Mouse (Mus musculus) kidney, embryonic 14.5 days (tissue): Measurements from ENCODE around the gene Rgr. TPM values are rescaled to one million over a fixed set of nuclear protein-coding genes. Genes with fewer than 3 reads are reported as not detected.

Source experiments
- ATAC-seq: fragments of 200-750 bp; cut with Nextera tagmentation; 2 replicates; pipeline ENCODE4 v1.8.0; 2017; ENCODE audit warnings: moderate number of reproducible peaks, mild to moderate bottlenecking, moderate TSS enrichment, moderate library complexity; ENCODE audit not compliant: low FRiP score, low TSS enrichment
- H3K27ac ChIP-seq: fragments of 300-500 bp; sonication (generic); 2 replicates; pipeline ENCODE4 v1.5.1; 2014; ENCODE audit warnings: low read depth, mild to moderate bottlenecking, low read length, moderate library complexity, mixed read lengths
- H3K27me3 ChIP-seq: fragments of 300-500 bp; sonication (generic); 2 replicates; pipeline ENCODE4 v1.6.1; 2014; ENCODE audit warnings: mild to moderate bottlenecking, low read length; ENCODE audit not compliant: control insufficient read depth, insufficient read depth
- H3K36me3 ChIP-seq: fragments of 300-500 bp; sonication (generic); 2 replicates; pipeline ENCODE4 v1.6.1; 2014; ENCODE audit warnings: low read length, mixed read lengths; ENCODE audit not compliant: control insufficient read depth, insufficient read depth
- H3K4me1 ChIP-seq: fragments of 300-500 bp; sonication (generic); 2 replicates; pipeline ENCODE4 v1.6.1; 2014; ENCODE audit warnings: low read length, mixed read lengths; ENCODE audit not compliant: control insufficient read depth, insufficient read depth
- H3K4me2 ChIP-seq: fragments of 300-500 bp; sonication (generic); replicated peaks from 2 replicates; pipeline ENCODE4 v1.6.1; 2014; ENCODE audit warnings: low read depth, mild to moderate bottlenecking, low read length
- H3K4me3 ChIP-seq: fragments of 300-500 bp; sonication (generic); 2 replicates; pipeline ENCODE4 v1.5.1; 2014; ENCODE audit warnings: mild to moderate bottlenecking, low read length
- H3K9ac ChIP-seq: fragments of 300-500 bp; sonication (generic); 2 replicates; pipeline ENCODE4 v1.6.1; 2014; ENCODE audit warnings: low read depth, mild to moderate bottlenecking, low read length, moderate library complexity
- H3K9me3 ChIP-seq: fragments of 300-500 bp; sonication (generic); 2 replicates; pipeline ENCODE4 v1.6.1; 2016; ENCODE audit warnings: low read length; ENCODE audit not compliant: control insufficient read depth
- WGBS: fragments of 180-500 bp; shearing (Covaris S2); extraction: QIAGEN DNeasy Blood & Tissue Kit; methylation state at CpG from one replicate; pipeline ENCODE4 v1.1.7; 2014; 5-methylcytosine and 5-hydroxymethylcytosine counted together
- polyA plus RNA-seq: library from polyadenylated mRNA; unstranded; fragments of >200 nt; fragmentation: Nextera tagmentation; extraction: Ambion mirVana; gene quantifications from 2 replicates; pipeline ENCODE4 v1.2.1, GENCODE M21; 2014

The Rgr gene
- polyA plus RNA-seq, 1 experiment from 2014 or later: not detected

- H3K4me1 ChIP-seq: no peaks in the 10 kb centered on the region
- H3K9ac ChIP-seq: no peak overlapping the region
- no peaks in the 10 kb centered on the region for H3K9me3 ChIP-seq
- H3K36me3 ChIP-seq: no peaks in the 10 kb centered on the region
- ATAC-seq: no peak
- H3K27me3 ChIP-seq: no peaks in the 10 kb centered on the region
- no peak overlapping the region for H3K4me3 ChIP-seq
- WGBS: 72% methylated on average over 2 of the region's 2 CpGs
- H3K4me2 ChIP-seq: no peak overlapping the region
- H3K27ac ChIP-seq: no peak overlapping the region
These were observed 16.1 kb upstream of the Rgr start for GRCm38 (mm10) chr14:37064849-37065248.

GRCm38 (mm10) chr14:37034432-37034831, 14.3 kb downstream of the Rgr start:
- no peaks in the 10 kb centered on the region for H3K36me3 ChIP-seq
- H3K27ac ChIP-seq: no peak overlapping the region
- no peaks in the 10 kb centered on the region for H3K27me3 ChIP-seq
- H3K9ac ChIP-seq: no peak overlapping the region
- WGBS: 43% methylated on average over 5 of the region's 5 CpGs
- H3K4me3 ChIP-seq: no peak overlapping the region
- H3K4me1 ChIP-seq: no peaks in the 10 kb centered on the region
- H3K9me3 ChIP-seq: no peaks in the 10 kb centered on the region
- no peak overlapping the region for H3K4me2 ChIP-seq
- no peak for ATAC-seq

- Histone ChIP-seq H3K4me1 (no peaks in the 10 kb centered on the region), H3K9me3 (no peaks in the 10 kb centered on the region), H3K36me3 (no peaks in the 10 kb centered on the region), H3K4me2 (no peak overlapping the region), H3K27ac (no peak overlapping the region), H3K9ac (no peak overlapping the region), H3K4me3 (no peak overlapping the region), H3K27me3 (no peaks in the 10 kb centered on the region)
- 14% methylated on average over 7 of the region's 7 CpGs for WGBS
- ATAC-seq: peak; percentile 55; the same call in 1 of the 2 replicates
These were observed 15.5 kb downstream of the Rgr start for GRCm38 (mm10) chr14:37033241-37033640.

- Histone ChIP-seq H3K27ac (no peak overlapping the region), H3K4me2 (no peak overlapping the region), H3K36me3 (no peaks in the 10 kb centered on the region), H3K4me3 (no peak overlapping the region), H3K27me3 (no peaks in the 10 kb centered on the region), H3K9ac (no peak overlapping the region), H3K9me3 (no peaks in the 10 kb centered on the region), H3K4me1 (no peaks in the 10 kb centered on the region)
- 80% methylated on average over 11 of the region's 11 CpGs for WGBS
- no peak for ATAC-seq
These were observed 16.2 kb downstream of the Rgr start for GRCm38 (mm10) chr14:37032481-37033104.

- no peaks in the 10 kb centered on the region for H3K9me3 ChIP-seq
- no peak overlapping the region for H3K4me2 ChIP-seq
- H3K27me3 ChIP-seq: no peaks in the 10 kb centered on the region
- no peaks in the 10 kb centered on the region for H3K4me1 ChIP-seq
- WGBS: 86% methylated on average over 3 of the region's 3 CpGs
- no peak overlapping the region for H3K27ac ChIP-seq
- no peak overlapping the region for H3K9ac ChIP-seq
- no peak for ATAC-seq
- no peaks in the 10 kb centered on the region for H3K36me3 ChIP-seq
- H3K4me3 ChIP-seq: no peak overlapping the region
These were observed 20.2 kb downstream of the Rgr start for GRCm38 (mm10) chr14:37028555-37028954.

- H3K9me3 ChIP-seq: no peaks in the 10 kb centered on the region
- no peak overlapping the region for H3K4me2 ChIP-seq
- ATAC-seq: no peak
- no peaks in the 10 kb centered on the region for H3K36me3 ChIP-seq
- no peaks in the 10 kb centered on the region for H3K27me3 ChIP-seq
- no peaks in the 10 kb centered on the region for H3K4me1 ChIP-seq
- no peak overlapping the region for H3K4me3 ChIP-seq
- H3K27ac ChIP-seq: no peak overlapping the region
- H3K9ac ChIP-seq: no peak overlapping the region
- WGBS: 97% methylated on average over 3 of the region's 3 CpGs
These were observed 20.8 kb downstream of the Rgr start for GRCm38 (mm10) chr14:37027951-37028350.

GRCm38 (mm10) chr14:37027248-37027933, 21.4 kb downstream of the Rgr start:
- Histone ChIP-seq H3K36me3 (no peaks in the 10 kb centered on the region), H3K9ac (no peak overlapping the region), H3K9me3 (no peaks in the 10 kb centered on the region), H3K4me2 (no peak overlapping the region), H3K4me3 (no peak overlapping the region), H3K4me1 (no peaks in the 10 kb centered on the region), H3K27ac (no peak overlapping the region), H3K27me3 (no peaks in the 10 kb centered on the region)
- WGBS: 83% methylated on average over 4 of the region's 4 CpGs
- ATAC-seq: no peak

- Histone ChIP-seq H3K9ac (no peak overlapping the region), H3K27ac (no peak overlapping the region), H3K4me2 (no peak overlapping the region), H3K9me3 (no peaks in the 10 kb centered on the region), H3K36me3 (no peaks in the 10 kb centered on the region), H3K4me3 (no peak overlapping the region), H3K27me3 (no peaks in the 10 kb centered on the region), H3K4me1 (no peaks in the 10 kb centered on the region)
- peak; percentile 62 for ATAC-seq
- 43% methylated on average over 5 of the region's 5 CpGs for WGBS
These were observed 32.9 kb downstream of the Rgr start for GRCm38 (mm10) chr14:37015894-37016293.

GRCm38 (mm10) chr14:37013644-37014043, 35.1 kb downstream of the Rgr start:
- Histone ChIP-seq H3K4me2 (no peak overlapping the region), H3K4me1 (no peaks in the 10 kb centered on the region)

More at GRCm38 (mm10) chr14:37013644-37014043, 35.1 kb downstream of the Rgr start:
- Histone ChIP-seq H3K9ac (no peak overlapping the region), H3K9me3 (no peaks in the 10 kb centered on the region), H3K36me3 (no peaks in the 10 kb centered on the region), H3K4me3 (no peak overlapping the region), H3K27me3 (no peaks in the 10 kb centered on the region), H3K27ac (no peak overlapping the region)
- ATAC-seq: no peak
- 58% methylated on average over 3 of the region's 3 CpGs for WGBS
